Mouse (Mus musculus): ENCODE data around the gene Esp8. TPM values are rescaled to one million over a fixed set of nuclear protein-coding genes. Genes with fewer than 3 reads are reported as not detected.

Gene Esp8
- polyA plus RNA-seq (2012; rRNA removed; ENCODE audit: low replicate concordance): not detected in 2 replicates

DNA sequence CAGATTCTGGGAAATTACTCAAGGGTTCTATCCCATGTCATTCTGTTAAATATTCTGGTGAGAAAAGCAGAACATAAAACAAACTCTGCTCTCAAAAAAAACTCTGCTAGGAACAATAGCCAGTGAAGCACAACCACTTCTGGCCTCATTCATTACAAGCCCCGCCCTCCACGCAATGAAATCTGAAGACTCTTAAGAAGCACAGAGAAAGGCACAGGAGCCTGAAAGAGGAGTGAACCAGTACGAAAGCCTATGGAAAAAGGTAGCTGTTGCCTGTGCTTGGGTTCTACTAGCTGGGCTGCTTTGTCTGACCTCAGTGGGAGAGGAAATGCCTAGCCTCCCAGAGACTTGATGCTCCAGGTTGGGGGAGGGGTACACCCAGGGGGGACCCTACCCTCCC lies at the start of gene Esp8:
Gene Esp8, plus strand, starts transcription at position 205 of the 400 bp plus-strand sequence.

DNA sequence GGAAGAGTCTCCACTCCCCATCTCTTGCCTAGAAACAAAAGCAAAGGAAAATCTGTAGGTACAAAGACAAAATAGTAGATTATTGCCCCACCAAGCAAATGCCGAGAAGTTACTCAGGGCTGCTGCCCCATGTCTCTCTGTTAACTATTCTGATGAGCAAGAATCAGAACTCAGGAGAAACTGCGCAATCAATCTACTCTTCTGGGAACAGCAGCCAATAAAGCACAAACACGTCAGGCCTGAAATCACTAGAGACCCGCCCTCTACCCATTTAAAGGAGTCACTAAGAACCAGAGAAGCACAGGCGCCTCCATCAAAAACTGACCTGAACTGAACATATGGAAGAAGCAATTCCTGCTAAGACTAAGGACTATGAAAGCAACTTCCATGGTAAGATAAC lies 41.4 kb downstream of the Esp8 start, which contains the start of gene Esp6:
Gene Esp6, plus strand, starts transcription at position 301 of the 400 bp plus-strand sequence.

Other genes with a start within 250 kb of the Esp8 start
- not detected in 2 replicates for gene Crisp1, start 200.8 kb upstream of the Esp8 start, polyA plus RNA-seq (2012; rRNA removed; ENCODE audit: low replicate concordance)
- not detected in 2 replicates for gene Esp6, start 41.5 kb downstream of the Esp8 start, polyA plus RNA-seq (2012; rRNA removed; ENCODE audit: low replicate concordance)
- not detected in 2 replicates for gene Esp4, start 78.6 kb downstream of the Esp8 start, polyA plus RNA-seq (2012; rRNA removed; ENCODE audit: low replicate concordance)
- gene Esp3, start 112.1 kb downstream of the Esp8 start, polyA plus RNA-seq (2012; rRNA removed; ENCODE audit: low replicate concordance): not detected in 2 replicates
- not detected in 2 replicates for gene Esp1, start 207.1 kb downstream of the Esp8 start, polyA plus RNA-seq (2012; rRNA removed; ENCODE audit: low replicate concordance)

All from duodenum, adult 2 months (tissue).